Mouse (Mus musculus) retina, embryonic 14.5 days (tissue): ENCODE data around the gene Uba52.
A peak's percentile ranks its signal among the peaks of the same experiment; 100 is the strongest.

Source experiments
- DNase-seq: peaks from one replicate; pipeline ENCODE4 v3.0.0-alpha.2; 2015; ENCODE audit warnings: low spot score

The Uba52 gene

DNA sequence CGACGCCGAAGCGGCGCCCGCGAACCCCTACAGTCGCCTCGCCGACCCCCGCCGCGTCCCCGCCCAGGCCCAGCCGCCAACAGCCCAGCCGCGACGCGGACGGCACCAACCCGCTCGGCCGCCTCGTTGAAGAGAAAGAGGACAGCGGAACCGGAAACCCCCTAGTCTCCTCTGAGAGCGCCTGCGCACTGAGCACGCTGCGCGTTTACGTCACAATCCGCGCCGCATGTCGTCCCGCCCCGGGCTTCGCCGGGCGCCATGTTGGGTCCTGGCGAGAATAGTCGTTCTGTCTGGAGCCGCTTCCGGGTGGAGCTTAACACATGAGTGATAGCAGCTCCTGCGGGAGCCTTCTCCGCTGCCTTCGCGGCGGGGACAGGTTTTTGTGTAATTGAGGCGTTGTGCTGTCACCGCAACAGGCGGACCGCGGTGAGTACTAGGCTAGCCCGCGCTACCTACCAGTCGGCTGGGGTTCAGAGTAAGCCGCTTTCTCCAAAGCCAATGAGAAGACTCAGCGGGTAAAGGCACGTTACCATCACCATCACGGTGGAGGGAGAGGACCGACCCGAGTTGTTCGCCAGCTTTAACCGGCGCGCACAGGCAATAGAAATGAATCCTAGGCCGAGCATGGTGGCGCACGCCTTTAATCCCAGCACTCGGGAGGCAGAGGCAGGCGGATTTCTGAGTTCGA, at the start of gene Uba52:
Gene Uba52 (minus strand): TSS at position 574 of the 688 bp plus-strand sequence.
- peak; percentile 99 for DNase-seq

DNA sequence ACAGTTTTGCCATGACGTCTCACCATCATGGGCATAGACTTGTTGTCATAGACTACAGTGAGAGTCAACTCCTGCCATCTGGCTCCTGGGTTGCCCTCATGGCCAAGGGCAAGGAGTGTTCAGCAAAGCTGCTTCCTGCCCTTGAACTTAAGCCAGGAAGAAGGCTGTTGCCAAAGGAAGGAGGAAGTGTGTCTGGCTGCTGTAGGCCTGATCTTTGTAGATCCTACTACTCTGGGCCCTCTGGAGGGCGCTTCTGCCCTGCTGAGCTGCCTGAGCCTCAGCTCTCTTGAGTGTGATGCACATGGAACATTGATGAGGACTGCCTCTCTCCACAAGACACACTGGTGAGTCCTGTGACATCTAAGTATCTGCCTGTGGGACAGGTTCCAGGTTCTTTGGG, 49.5 kb upstream of the Uba52 start:
- no peak for DNase-seq

DNA sequence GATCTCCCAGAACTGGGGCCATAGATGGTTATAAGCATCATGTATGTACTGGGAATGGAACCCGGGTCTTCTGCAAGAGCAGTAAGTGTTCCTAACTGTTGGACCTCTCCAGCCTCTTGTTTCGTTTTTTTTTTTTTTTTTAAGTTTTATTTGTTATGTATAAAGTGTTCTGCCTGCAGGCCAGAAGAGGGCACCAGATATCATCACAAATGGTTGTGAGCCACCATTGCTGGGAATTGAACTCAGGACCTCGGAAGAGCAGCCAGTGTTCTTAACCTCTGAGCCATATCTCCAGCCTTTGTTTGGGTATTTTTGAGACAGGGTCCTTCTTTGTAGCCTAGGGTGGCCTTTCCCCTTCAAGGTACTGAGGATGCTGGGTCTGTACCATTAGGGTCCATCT, 48.4 kb upstream of the Uba52 start:
- no peak for DNase-seq

DNA sequence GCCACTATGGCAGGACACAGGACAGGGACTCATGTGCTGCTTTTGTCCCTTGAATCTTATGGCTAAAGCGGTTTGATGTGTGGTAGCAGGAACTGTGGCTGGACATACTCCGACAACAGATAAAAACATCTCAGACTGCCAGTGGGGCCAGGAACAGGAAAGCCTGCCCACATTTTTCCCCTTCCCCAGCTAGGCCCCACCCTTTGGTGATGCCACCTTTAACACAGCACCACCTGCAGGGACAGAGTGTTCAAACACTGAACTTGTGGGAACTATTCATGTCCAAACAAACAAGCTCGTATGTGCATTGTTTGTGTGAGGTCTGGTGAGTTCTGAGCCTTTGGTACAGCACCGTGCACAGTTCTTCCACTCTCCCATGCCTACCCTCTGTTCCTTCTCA, 47.7 kb upstream of the Uba52 start:
- DNase-seq, result no peak

DNA sequence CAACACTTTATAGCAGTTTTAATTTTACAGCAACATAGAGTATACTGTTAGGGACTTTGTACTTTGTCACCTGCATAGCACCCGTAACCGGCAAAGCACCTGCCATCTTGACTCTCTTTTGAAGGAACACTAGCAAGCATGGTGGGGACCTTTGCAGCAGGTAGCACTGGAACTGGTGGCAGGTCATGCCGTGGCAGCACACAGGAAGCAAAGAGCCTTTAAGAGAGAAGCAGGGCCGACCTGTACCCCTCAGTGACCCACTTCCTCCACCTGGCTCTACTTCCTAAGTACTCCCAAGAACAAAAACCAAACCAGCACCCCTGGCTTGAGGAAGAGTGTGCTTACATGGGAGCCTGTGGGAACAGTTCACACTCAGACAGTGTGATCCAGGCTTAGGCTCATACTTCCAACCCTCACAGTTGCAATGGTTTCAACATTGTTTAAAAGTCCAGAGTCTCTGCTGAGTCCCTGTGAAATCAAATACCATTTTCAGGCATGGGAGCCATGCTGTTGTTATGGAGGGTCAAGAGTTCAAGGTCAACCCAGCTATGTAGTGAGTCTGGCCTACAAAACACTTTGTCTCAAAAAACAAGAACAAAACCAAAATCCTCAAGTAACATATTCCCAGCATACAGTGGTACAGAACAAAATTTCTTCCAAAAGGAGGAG, 44.6 kb upstream of the Uba52 start:
- DNase-seq, result no peak

DNA sequence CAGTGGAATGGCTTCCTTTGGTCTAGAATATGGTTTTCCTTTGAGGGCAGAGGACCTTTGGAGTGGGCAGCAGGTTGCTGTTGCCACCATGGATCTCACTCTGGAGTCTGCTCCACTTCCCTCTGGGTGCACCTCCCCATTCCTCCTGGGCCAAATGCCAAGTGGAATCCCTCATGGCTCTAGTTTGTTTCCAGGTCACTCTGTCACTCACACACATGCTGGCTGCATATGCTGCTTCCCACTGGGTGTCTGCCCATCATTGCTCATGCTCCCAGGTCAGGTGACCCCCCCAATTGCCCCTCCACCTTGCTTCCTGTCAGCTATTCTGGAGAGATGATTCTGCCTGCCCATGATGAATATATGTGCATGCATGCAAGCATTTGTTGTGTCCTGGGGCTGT, 43.1 kb upstream of the Uba52 start:
- DNase-seq, result no peak

DNA sequence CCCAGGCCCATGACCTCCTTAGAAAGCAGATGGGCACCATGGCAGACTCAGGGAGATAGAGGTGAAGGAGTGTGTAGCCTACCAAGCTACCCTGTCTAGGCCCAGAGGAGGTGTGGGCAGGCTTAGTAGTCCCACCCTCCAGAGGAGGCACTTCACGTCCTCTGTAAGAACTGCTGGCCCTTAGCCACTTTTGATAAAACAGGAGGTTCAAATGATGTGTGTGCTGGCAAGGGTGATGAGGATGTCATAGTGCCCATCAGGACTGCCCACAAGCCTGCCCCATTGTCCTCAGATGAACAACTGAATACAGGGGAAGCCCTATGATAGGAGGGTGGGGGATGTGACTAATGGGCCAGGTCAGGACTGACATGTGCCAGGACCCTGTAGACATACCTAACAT, 42.2 kb upstream of the Uba52 start:
- no peak for DNase-seq

DNA sequence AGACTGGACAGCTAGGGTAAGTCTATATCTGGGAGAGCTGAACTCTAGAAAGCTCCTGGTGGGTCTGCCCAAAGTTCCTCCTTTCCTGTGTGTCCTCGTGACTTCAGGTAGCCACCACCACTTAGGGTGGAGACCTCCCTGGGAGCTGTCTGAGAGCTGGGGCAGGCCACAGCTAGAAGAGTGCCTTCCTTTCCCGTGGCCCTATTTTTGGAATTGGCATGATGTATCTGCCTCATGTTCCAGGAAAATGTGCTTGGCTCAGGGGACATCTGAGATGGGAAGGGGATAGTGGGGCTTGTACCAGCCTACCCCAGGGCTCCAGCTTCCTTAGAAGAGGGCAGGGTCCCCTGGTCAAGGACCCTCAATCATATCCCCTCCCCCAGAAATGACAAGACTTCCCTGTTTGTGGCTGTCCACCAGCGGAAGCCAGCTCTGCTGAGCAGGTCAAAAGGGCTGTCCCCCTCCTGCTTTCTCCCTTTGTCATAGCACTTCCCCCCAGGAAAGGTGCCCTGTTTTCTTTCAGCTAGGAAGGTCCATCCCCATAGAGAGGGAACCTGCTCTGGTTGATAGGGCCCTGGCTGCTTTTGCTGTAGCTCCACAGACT, 41.1 kb upstream of the Uba52 start:
- DNase-seq, result no peak

DNA sequence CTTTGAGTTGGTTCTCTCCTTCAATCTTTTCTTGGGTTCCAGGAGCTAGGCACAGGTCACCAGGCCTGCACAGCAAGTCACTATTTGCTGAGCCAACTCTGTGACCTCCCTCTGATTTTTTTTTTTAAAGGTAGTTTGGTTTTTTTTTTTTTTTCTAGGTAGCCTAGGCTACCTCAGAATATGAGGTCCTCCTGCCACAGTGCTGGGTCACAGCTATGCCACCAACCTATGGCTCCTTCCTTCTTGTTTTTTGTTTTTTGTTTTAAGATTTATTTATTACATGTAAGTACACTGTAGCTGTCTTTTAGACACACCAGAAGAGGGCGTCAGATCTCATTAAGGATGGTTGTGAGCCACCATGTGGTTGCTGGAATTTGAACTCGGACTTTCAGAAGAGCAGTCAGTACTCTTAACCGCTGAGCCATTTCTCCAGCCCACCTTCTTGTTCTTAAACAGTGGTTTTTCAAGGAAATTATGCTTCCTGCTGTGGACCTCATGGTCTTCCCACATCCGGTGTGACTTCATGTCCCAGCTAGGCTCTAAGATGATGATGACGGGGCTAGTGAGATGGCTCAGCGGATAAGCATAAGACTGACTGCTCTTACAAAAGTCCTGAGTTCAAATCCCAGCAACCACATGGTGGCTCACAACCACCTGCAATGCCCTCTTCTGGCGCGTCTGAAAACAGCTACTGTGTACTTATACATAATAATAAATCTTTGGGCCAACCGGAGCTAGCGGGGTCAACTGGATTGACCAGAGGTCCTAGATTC, 39.0 kb upstream of the Uba52 start:
- no peak for DNase-seq

DNA sequence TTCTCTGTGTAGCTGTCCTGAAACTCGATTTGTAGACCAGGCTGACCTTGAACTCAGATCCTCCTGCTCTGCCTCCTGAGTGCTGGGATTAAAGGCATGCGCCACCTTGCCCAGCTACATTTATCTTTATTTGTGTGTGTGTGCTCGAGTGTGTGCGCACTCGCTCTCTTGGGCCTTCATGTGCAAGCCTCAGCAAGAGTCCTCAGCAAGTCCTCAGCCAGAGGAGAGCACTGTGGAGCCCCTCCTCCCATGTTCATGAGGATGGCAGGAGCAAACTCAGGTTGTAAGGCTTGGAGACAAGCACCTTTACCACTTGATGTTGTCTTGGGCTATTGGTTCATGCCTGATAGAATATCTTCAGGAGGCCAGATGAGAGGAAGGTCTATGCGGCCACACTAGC, 37.2 kb upstream of the Uba52 start:
- no peak for DNase-seq

DNA sequence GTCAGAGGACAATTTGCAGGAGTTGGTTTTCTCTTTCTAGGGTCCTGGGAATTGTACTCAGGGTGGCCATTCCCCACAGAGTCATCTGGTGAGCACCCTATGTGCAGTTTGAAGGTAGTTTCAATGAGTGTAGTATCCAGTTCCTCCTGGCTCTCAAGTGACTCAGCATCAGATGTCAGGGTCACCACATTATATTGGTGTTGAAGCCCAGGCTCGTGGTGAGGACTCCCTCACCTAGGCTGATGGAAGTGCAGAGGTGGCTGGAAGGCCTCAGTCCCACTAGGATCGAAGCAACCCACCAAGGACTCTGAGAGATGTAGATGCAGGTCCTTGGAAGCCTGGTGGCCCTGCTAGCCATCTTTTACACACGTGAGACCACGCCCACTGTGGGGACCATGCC, 35.8 kb upstream of the Uba52 start:
- DNase-seq, result no peak

DNA sequence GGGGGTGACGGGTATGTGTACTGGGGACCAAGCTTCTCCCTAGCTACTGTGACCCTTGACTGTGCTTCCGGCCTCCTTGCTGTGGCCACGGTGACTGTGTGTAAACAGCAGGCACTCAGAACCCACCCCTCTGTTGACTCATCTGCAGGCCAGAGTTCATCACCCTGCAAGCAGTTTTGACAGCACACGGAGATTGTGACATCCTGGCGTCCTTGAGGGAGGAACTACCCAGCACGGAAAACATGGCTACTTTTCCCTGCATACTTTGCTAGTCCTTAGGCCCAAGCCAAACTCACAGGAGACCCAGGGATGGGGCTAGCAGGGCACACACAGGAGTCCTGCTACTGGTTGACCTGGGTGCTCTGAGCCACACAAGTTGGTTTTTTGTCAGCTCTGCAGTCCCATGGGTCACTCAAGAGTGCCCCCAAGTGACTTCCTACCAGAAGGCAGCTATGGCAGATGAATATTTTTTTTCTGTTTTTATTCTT, 33.6 kb upstream of the Uba52 start:
- DNase-seq, result peak; percentile 47

DNA sequence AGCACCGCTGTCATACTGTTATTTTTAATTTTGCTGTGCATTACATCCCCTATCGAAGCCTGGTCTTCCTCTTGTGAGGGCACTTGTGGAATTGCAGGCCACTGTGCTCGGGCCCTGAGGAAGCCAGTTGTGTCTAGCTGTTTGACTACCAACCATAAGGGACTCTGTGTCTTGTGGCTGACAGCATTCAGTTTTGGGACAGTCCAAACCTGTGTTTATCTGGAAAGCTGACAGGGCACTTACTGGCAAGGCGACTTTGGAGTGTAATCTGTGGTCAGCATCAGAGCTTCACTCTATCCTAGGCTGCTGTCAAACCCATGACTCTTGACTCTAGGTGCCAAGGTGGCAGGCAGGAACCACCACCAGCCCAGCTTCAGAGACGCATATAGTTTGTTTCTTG, 30.5 kb upstream of the Uba52 start:
- DNase-seq, result no peak

DNA sequence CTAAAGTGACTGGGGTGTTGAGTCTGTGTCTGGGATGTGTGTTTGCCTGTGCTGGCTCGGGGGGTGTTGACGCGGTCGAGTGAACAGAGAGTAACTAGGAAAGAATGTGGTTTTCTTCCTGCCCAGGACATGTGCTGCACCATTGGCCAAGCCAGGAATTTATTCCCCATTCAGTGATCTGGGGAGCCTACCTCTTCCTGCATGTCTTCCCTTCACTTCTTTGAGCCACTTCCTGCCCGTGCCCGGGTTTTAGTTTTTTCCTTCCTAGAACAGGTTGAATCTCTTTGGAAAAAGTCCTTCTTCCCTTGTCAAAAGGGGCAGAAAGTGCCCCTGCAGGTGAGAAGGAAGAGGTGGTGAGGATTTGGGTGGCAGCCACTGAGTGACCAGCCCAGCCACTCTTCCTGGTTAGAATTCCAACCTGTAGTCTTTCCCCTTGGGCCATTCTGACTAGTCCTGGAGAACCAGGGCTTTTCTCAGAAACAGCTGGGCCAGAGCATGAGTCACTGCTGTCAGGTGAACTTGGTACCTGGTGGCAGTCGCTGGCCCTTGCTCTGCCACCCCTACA, 30.0 kb upstream of the Uba52 start:
- DNase-seq, result no peak

DNA sequence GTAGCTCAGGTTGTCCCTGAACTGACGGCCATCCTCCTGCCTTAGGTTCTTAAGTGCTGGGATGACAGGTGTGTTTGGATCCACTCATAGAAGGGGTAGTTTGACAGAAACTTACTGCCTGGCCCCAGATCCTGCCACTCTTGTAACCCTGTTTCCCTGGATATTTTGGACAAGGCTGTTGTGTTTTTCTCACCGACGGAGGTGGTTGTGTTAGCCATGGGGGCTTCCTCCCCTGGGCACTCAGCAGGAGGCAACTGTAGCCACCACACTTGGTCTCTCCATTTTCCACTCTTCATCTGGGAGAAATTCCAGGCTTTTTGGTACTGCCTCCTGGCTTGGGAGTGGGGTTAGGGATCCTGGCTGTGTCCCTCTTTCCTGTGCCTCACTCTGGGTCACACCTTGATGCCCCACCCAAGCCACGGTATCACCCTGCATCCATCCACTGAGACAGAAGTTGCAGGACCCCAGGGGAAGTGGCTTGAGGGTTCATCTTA, 29.5 kb upstream of the Uba52 start:
- DNase-seq, result no peak

DNA sequence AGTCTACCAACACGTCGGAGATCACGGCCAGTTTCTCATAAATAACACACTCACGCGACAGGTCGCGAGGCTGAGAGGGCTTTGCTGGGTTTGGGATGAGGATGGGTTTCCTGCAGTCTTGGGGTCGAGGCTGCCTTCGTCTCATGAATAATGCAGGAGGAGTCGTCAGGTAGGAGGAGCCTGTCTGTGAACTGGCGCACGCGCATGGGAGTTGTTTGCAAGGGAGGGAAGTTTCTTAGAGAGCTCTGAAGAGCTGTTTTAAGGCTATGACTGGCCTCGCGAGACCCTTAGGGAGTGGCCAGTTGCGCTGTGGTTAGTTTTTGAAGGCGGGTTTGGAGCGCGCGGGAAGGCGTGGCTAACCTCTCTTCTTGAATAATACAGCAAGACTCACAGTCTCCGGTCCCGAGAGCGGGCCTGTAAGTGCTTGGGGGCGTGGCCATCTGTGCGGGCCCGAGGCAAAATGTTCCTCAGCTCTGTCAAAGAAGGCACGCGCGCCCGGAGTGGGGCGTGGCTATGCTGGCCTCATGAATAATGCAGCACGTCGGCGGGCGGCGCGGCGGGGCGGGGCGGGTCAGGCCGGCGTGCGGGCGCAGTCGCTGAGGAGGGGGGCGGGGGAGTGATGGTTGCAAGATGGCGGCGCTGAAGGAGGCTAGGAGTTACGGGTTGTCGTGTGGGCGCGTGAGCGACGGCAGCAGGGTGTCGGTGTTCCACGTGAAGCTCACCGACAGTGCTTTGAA, 28.6 kb upstream of the Uba52 start, which contains the start of gene Ell:
Gene Ell (plus strand): TSS at position 381 of the 737 bp plus-strand sequence.
- peak; percentile 98 for DNase-seq

DNA sequence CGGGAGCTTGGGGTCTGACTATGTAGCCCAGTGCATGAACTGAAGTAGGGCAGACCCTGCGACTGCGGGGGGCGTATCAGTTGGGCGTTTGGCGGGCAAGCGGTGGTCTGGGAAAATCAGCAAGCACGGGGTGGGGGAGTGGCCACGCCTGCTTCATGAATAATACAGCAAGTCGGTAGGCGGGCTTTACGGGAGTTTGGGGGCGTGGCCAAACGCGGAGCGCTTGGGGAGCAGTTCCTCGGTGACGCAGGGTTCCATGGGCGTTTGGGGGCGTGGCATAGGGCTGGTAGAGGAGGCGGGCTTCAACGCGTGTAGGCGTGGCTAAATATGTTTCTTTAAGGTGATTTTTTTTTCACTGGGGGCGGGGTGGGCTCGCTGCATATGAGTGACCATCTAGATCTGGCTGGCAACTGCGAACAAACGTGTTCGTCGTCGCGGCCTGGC, 28.1 kb upstream of the Uba52 start:
- DNase-seq, result peak; percentile 100

DNA sequence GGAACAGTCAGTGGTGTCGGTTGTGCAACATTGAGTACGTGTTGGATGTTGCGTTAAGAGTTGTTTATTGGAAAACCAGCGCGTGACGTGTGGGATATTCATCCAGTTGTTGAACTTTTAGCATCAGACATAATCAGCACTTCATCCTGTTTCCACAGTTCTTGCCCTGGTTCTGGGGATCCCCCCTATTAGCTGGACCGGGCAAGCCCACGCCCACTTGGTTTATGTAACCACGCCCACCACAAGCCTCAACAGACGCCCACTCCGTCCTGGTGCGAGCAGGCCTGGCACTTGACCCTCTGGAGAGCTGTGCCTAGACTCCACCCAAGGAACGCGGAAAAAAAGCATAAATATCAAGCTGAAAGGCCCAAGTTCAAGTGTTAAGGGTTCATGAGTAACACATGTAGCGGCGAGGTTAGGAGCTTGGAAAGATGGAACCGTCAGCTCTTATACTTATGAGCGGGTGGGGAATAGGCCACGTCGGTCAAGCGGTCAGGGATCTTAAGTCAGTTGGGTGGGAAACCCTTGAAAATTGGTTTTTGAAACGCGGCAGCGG, 27.5 kb upstream of the Uba52 start:
- DNase-seq, result peak; percentile 64

DNA sequence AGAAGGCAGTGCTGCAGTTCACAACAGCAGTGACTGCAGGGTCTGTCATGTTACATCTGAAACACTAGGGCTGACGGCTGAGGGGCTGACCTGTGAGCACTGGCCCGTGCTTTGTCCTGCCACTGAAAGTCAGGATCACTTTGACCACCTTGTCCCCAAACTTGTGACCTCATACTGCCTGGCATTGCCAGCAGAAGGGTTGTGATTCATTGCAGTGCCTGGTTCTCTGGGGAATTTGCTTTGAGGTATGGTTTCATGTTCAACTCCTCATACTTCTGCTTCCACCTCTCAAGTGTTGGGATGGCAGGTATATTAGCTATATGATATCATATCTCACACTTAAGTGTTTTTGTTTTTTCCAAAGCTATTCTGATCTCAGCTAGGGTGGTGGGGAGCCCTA, 25.1 kb upstream of the Uba52 start:
- DNase-seq, result no peak

DNA sequence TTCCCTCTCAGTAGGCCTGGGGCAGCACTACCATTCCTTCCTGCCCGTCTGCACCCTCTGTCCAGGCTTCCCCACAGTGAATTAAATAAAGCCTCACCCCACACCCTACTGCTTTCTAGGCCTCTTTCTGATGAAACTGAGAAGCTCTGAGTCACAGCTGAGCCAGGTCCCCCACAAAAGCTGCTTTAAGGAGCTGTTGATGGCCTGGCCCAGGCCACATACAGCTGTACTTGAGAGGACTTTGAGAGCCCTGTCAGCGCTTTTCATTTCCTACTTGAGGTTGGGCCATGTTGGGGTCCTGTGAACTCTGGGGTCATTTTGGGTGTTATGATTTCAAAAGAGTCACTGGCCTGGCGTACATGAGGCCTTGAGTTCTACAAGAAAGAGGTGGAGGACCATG, 24.6 kb upstream of the Uba52 start:
- DNase-seq, result no peak

DNA sequence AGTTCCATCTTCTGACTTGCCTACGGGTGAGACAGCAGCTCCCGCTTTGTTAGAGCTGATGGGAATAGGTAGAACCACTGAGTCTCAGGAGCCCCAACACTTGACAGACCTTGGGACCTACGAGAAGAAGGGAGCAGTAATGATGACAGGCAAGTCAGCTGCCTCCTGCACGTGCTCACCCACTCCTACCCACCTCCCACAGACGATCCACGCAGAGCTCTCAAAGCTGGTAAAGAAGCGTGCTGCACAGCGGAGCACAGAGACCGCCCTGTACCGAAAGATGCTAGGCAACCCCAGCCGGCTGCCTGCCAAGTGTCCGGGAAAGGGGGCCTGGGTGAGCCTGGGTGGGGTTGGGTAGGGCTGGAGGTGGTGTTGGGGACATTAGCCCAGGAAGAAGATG, 23.7 kb upstream of the Uba52 start:
- DNase-seq, result no peak
